Mouse (Mus musculus): ENCODE results near the gene Kcnh1. TPM values are rescaled to one million over a fixed set of nuclear protein-coding genes. Genes with fewer than 3 reads are reported as not detected.

Kcnh1 gene
- polyA plus RNA-seq, 1 experiment from 2014 or later = 1.3 TPM

GRCm38 (mm10) chr1:192269911-192270310 is 79.3 kb downstream of the Kcnh1 start:
- no peak overlapping the region for H3K27ac ChIP-seq
- no peaks in the 10 kb centered on the region for H3K36me3 ChIP-seq
- no peaks in the 10 kb centered on the region for H3K27me3 ChIP-seq
- no peaks in the 10 kb centered on the region for H3K4me1 ChIP-seq
- H3K4me2 ChIP-seq = no peak overlapping the region
- ATAC-seq (replicated peaks; ENCODE audit: low FRiP score) = no peak
- 85% methylated on average over 9 of the region's 9 CpGs for WGBS
- H3K9ac ChIP-seq = no peak overlapping the region
- no peak overlapping the region for H3K4me3 ChIP-seq (replicated peaks)
- no peaks in the 10 kb centered on the region for H3K9me3 ChIP-seq (replicated peaks)

- no peak overlapping the region for H3K4me2 ChIP-seq
- no peaks in the 10 kb centered on the region for H3K27me3 ChIP-seq
- no peak overlapping the region for H3K27ac ChIP-seq
- H3K4me1 ChIP-seq = no peaks in the 10 kb centered on the region
- no peaks in the 10 kb centered on the region for H3K9me3 ChIP-seq (replicated peaks)
- H3K9ac ChIP-seq = no peak overlapping the region
- no peak for ATAC-seq (replicated peaks; ENCODE audit: low FRiP score)
- H3K36me3 ChIP-seq = no peaks in the 10 kb centered on the region
- 61% methylated on average over 5 of the region's 5 CpGs for WGBS
- no peak overlapping the region for H3K4me3 ChIP-seq (replicated peaks)
Observed at GRCm38 (mm10) chr1:192277801-192278385, 87.3 kb downstream of the Kcnh1 start.

GRCm38 (mm10) chr1:192284340-192284739 is 93.8 kb downstream of the Kcnh1 start:
- H3K9ac ChIP-seq = no peak overlapping the region
- no peak overlapping the region for H3K4me3 ChIP-seq (replicated peaks)
- no peaks in the 10 kb centered on the region for H3K36me3 ChIP-seq
- H3K27me3 ChIP-seq = no peaks in the 10 kb centered on the region
- WGBS = 77% methylated on average over 3 of the region's 3 CpGs
- H3K9me3 ChIP-seq (replicated peaks) = no peaks in the 10 kb centered on the region
- H3K4me2 ChIP-seq = no peak overlapping the region
- H3K4me1 ChIP-seq = no peaks in the 10 kb centered on the region
- no peak for ATAC-seq (replicated peaks; ENCODE audit: low FRiP score)
- no peak overlapping the region for H3K27ac ChIP-seq

GRCm38 (mm10) chr1:192284950-192285349 is 94.4 kb downstream of the Kcnh1 start:
- Histone ChIP-seq H3K27ac (no peak overlapping the region), H3K4me2 (no peak overlapping the region), H3K27me3 (no peaks in the 10 kb centered on the region), H3K9ac (no peak overlapping the region), H3K9me3 (replicated peaks) (no peaks in the 10 kb centered on the region), H3K36me3 (no peaks in the 10 kb centered on the region), H3K4me1 (no peaks in the 10 kb centered on the region), H3K4me3 (replicated peaks) (no peak overlapping the region)
- 69% methylated on average over 3 of the region's 3 CpGs for WGBS
- no peak for ATAC-seq (replicated peaks; ENCODE audit: low FRiP score)

- H3K9me3 ChIP-seq (replicated peaks) = no peaks in the 10 kb centered on the region
- ATAC-seq (replicated peaks; ENCODE audit: low FRiP score) = no peak
- no peaks in the 10 kb centered on the region for H3K27me3 ChIP-seq
- H3K4me2 ChIP-seq = no peak overlapping the region
- 88% methylated on average over 8 of the region's 8 CpGs for WGBS
- no peaks in the 10 kb centered on the region for H3K4me1 ChIP-seq
- no peak overlapping the region for H3K27ac ChIP-seq
- no peaks in the 10 kb centered on the region for H3K36me3 ChIP-seq
- H3K9ac ChIP-seq = no peak overlapping the region
- no peak overlapping the region for H3K4me3 ChIP-seq (replicated peaks)
Observed at GRCm38 (mm10) chr1:192288456-192288855, 97.9 kb downstream of the Kcnh1 start.

GRCm38 (mm10) chr1:192291286-192291685 is 100.7 kb downstream of the Kcnh1 start:
- no peak for ATAC-seq (replicated peaks; ENCODE audit: low FRiP score)
- Histone ChIP-seq H3K4me1 (no peaks in the 10 kb centered on the region), H3K9ac (no peak overlapping the region), H3K9me3 (replicated peaks) (no peaks in the 10 kb centered on the region), H3K4me2 (no peak overlapping the region), H3K27me3 (no peaks in the 10 kb centered on the region), H3K27ac (no peak overlapping the region), H3K36me3 (no peaks in the 10 kb centered on the region), H3K4me3 (replicated peaks) (no peak overlapping the region)
- WGBS = 52% methylated on average over 3 of the region's 3 CpGs

GRCm38 (mm10) chr1:192293391-192293790 is 102.8 kb downstream of the Kcnh1 start:
- Histone ChIP-seq H3K36me3 (no peaks in the 10 kb centered on the region), H3K4me2 (no peak overlapping the region), H3K4me3 (replicated peaks) (no peak overlapping the region), H3K9me3 (replicated peaks) (no peaks in the 10 kb centered on the region), H3K4me1 (no peaks in the 10 kb centered on the region), H3K27ac (no peak overlapping the region), H3K27me3 (no peaks in the 10 kb centered on the region), H3K9ac (no peak overlapping the region)
- peak; percentile 58; the same call in 1 of the 2 replicates for ATAC-seq (replicated peaks; ENCODE audit: low FRiP score)
- 50% methylated on average over 4 of the region's 4 CpGs for WGBS

GRCm38 (mm10) chr1:192293921-192294320 is 103.3 kb downstream of the Kcnh1 start:
- Histone ChIP-seq H3K36me3 (no peaks in the 10 kb centered on the region), H3K9ac (no peak overlapping the region), H3K4me1 (no peaks in the 10 kb centered on the region), H3K27me3 (no peaks in the 10 kb centered on the region), H3K27ac (no peak overlapping the region), H3K4me3 (replicated peaks) (no peak overlapping the region), H3K4me2 (no peak overlapping the region), H3K9me3 (replicated peaks) (no peaks in the 10 kb centered on the region)
- ATAC-seq (replicated peaks; ENCODE audit: low FRiP score) = no peak
- WGBS = 87% methylated on average over 3 of the region's 3 CpGs

- Histone ChIP-seq H3K4me2 (no peak overlapping the region), H3K27ac (no peak overlapping the region), H3K4me3 (replicated peaks) (no peak overlapping the region), H3K36me3 (no peaks in the 10 kb centered on the region), H3K9ac (no peak overlapping the region), H3K4me1 (peaks cover 1% of the 10 kb centered on the region; the same call in 1 of the 2 replicates), H3K27me3 (no peaks in the 10 kb centered on the region), H3K9me3 (replicated peaks) (no peaks in the 10 kb centered on the region)
- ATAC-seq (replicated peaks; ENCODE audit: low FRiP score) = no peak
- WGBS = 66% methylated on average over 11 of the region's 11 CpGs
Observed at GRCm38 (mm10) chr1:192295243-192295860, 104.8 kb downstream of the Kcnh1 start.

GRCm38 (mm10) chr1:192295902-192296301 is 105.3 kb downstream of the Kcnh1 start:
- no peaks in the 10 kb centered on the region for H3K27me3 ChIP-seq
- no peak overlapping the region for H3K9ac ChIP-seq
- H3K4me1 ChIP-seq = peaks cover 3% of the 10 kb centered on the region; the same call in 1 of the 2 replicates
- no peak overlapping the region for H3K27ac ChIP-seq
- ATAC-seq (replicated peaks; ENCODE audit: low FRiP score) = no peak
- H3K9me3 ChIP-seq (replicated peaks) = no peaks in the 10 kb centered on the region
- no peak overlapping the region for H3K4me3 ChIP-seq (replicated peaks)
- no peaks in the 10 kb centered on the region for H3K36me3 ChIP-seq
- no peak overlapping the region for H3K4me2 ChIP-seq

- no peaks in the 10 kb centered on the region for H3K27me3 ChIP-seq
- no peak overlapping the region for H3K4me2 ChIP-seq
- no peak overlapping the region for H3K9ac ChIP-seq
- H3K9me3 ChIP-seq (replicated peaks) = no peaks in the 10 kb centered on the region
- no peaks in the 10 kb centered on the region for H3K36me3 ChIP-seq
- no peak overlapping the region for H3K27ac ChIP-seq
- no peak for ATAC-seq (replicated peaks; ENCODE audit: low FRiP score)
- peaks cover 3% of the 10 kb centered on the region; the same call in 1 of the 2 replicates for H3K4me1 ChIP-seq
- WGBS = 80% methylated on average over 5 of the region's 5 CpGs
- no peak overlapping the region for H3K4me3 ChIP-seq (replicated peaks)
Observed at GRCm38 (mm10) chr1:192297481-192298128, 107.0 kb downstream of the Kcnh1 start.

- Histone ChIP-seq H3K4me2 (no peak overlapping the region), H3K9ac (no peak overlapping the region), H3K4me1 (peaks cover 3% of the 10 kb centered on the region; the same call in 1 of the 2 replicates), H3K27ac (no peak overlapping the region), H3K9me3 (replicated peaks) (no peaks in the 10 kb centered on the region), H3K27me3 (no peaks in the 10 kb centered on the region), H3K36me3 (no peaks in the 10 kb centered on the region), H3K4me3 (replicated peaks) (no peak overlapping the region)
- no peak for ATAC-seq (replicated peaks; ENCODE audit: low FRiP score)
- WGBS = 67% methylated on average over 7 of the region's 7 CpGs
Observed at GRCm38 (mm10) chr1:192300417-192300816, 109.8 kb downstream of the Kcnh1 start.

All from kidney, embryonic 15.5 days (tissue).